Comparison of ENCODE assay signal across 20 mouse cellular contexts in the genomic region with DNA sequence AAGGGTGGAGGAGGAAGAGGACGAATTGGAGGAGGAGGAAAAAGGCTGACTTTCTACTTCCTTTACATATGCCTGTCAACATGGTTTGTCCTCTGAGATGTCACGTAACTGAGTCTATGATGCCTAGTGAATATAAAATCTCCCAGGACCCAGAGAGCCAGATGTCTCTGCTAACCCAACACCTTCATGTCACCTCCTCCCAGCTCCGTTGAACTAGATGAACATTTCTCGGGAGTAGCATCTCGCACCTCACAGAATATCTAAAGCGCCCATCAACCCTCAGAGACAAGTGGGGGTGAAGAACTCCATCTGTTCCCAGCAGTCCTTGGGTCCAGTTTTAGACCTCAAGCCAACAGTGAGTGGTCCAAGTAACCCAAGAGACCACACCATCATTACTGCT.
"Had no signal": no experiment of that assay in that cellular context is flagged by ENCODE, and none has a peak within 500 bp of the region (broad histone marks: within the 10 kb centered on the region; RNA-seq: fewer than 3 reads in every experiment).

No protein-coding gene starts in this region.

- DNase-seq: liver; liver, embryonic 13.5 days; liver, postnatal 0 days; midbrain, embryonic 14.5 days; retina, postnatal 1 day; right cerebral cortex, adult 18-20 months; right cerebral cortex, postnatal 25 days; right cerebral cortex, postnatal 4 days; spleen, adult 18-20 months; thymus, adult 18-20 months; thymus, postnatal 14 days; thymus, postnatal 36 days had no signal

- H3K9ac ChIP-seq: liver, embryonic 13.5 days; liver, embryonic 15.5 days; liver, postnatal 0 days; midbrain, embryonic 12.5 days; neural tube, embryonic 13.5 days; neural tube, embryonic 15.5 days had no signal

- H3K9me3 ChIP-seq: liver, embryonic 13.5 days; liver, embryonic 15.5 days; midbrain, embryonic 12.5 days had no signal

- H3K27me3 ChIP-seq: liver, embryonic 13.5 days; liver, embryonic 15.5 days; midbrain, embryonic 12.5 days; neural tube, embryonic 13.5 days; neural tube, embryonic 15.5 days had no signal

- H3K4me3 ChIP-seq: liver, embryonic 13.5 days; liver, embryonic 15.5 days; midbrain, embryonic 10.5 days; midbrain, embryonic 12.5 days; myocyte; neural tube, embryonic 13.5 days; neural tube, embryonic 15.5 days had no signal

- H3K36me3 ChIP-seq: liver, embryonic 13.5 days; liver, embryonic 15.5 days; midbrain, embryonic 10.5 days; midbrain, embryonic 12.5 days; neural tube, embryonic 13.5 days; neural tube, embryonic 15.5 days had no signal

- H3K4me1 ChIP-seq: liver, embryonic 13.5 days; liver, embryonic 15.5 days; midbrain, embryonic 10.5 days; midbrain, embryonic 12.5 days; neural tube, embryonic 13.5 days; neural tube, embryonic 15.5 days had no signal

- H3K27ac ChIP-seq: liver, embryonic 13.5 days; liver, embryonic 15.5 days; midbrain, embryonic 10.5 days; midbrain, embryonic 12.5 days; neural tube, embryonic 13.5 days; neural tube, embryonic 15.5 days had no signal

- ATAC-seq: liver, postnatal 0 days; midbrain, embryonic 16.5 days had no signal

- H3K4me2 ChIP-seq: liver, embryonic 11.5 days; liver, embryonic 13.5 days; liver, embryonic 15.5 days; midbrain, embryonic 12.5 days; neural tube, embryonic 13.5 days; neural tube, embryonic 15.5 days had no signal
